Mouse (Mus musculus): ENCODE data around the gene Zfp524.

DNA sequence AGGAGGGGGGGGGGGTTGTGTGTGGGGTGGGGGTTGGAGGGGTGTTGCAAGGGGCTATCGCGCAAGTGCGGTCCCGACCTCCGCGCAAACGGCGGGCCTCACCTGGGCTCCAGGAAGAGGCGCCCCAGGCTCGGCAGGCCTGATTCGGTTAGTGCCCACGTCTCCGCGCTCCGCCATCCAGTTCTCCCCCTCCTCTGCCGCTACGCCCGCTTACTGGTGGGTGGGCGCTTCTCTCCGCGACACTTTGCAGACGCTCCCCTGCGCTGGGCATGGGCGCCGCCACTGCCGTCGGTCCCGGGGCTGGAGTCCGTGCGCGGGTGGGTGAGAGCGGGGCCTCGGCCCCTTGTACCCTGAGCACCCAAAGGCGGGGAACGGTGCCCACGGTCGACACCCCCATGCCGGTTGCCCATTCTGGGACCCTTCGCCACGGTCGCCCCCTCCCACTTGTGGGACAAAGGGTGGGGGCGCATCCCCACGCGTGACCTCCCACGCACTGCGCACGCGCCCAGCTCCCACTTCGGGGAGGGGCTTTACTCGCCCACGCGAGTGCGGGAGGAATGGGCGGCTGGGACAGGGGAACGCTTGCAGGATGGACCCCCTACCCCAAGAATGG is 42.5 kb downstream of the Zfp524 start:
- TF ChIP-seq SMC3 (IDR thresholded peaks at IDR 0.05; ENCODE audit: low read depth, low read length) (no peak), JUN (IDR thresholded peaks at IDR 0.05; ENCODE audit: insufficient read depth, low read depth, low read length) (no peak)
